Mouse (Mus musculus) R1 (cell line): ENCODE measurements around the gene Rpl41.

Source experiments
- DNase-seq: peaks from one replicate; pipeline ENCODE4 v3.0.0-alpha.2; 2018; ENCODE audit warnings: low read depth, low spot score

Rpl41 gene

GRCm38 (mm10) chr10:128548947-128549681 is at the start of gene Rpl41:
TSS of gene Rpl41 (minus strand) at chr10:128549305.
- peak; percentile 99 for DNase-seq

GRCm38 (mm10) chr10:128598476-128598875 is 49.4 kb upstream of the Rpl41 start:
- DNase-seq, result no peak

GRCm38 (mm10) chr10:128592797-128593196 is 43.7 kb upstream of the Rpl41 start:
- no peak for DNase-seq

- no peak for DNase-seq
These were observed 42.3 kb upstream of the Rpl41 start for GRCm38 (mm10) chr10:128591436-128591835.

GRCm38 (mm10) chr10:128590193-128590690 is 41.1 kb upstream of the Rpl41 start:
- peak; percentile 90 for DNase-seq

- peak; percentile 93 for DNase-seq
These were observed 40.5 kb upstream of the Rpl41 start, which contains the start of gene Erbb3 for GRCm38 (mm10) chr10:128589464-128590192. TSS of gene Erbb3 (minus strand) at chr10:128589652.

- peak; percentile 35 for DNase-seq
These were observed 39.8 kb upstream of the Rpl41 start for GRCm38 (mm10) chr10:128588775-128589463.

- DNase-seq, result no peak
These were observed 39.0 kb upstream of the Rpl41 start for GRCm38 (mm10) chr10:128588136-128588535.

GRCm38 (mm10) chr10:128587697-128588096 is 38.6 kb upstream of the Rpl41 start:
- no peak for DNase-seq

- DNase-seq, result no peak
These were observed 38.0 kb upstream of the Rpl41 start for GRCm38 (mm10) chr10:128587120-128587519.

GRCm38 (mm10) chr10:128586546-128586945 is 37.4 kb upstream of the Rpl41 start:
- DNase-seq, result no peak

GRCm38 (mm10) chr10:128584386-128584785 is 35.3 kb upstream of the Rpl41 start:
- peak; percentile 98 for DNase-seq

GRCm38 (mm10) chr10:128583644-128584043 is 34.5 kb upstream of the Rpl41 start:
- peak; percentile 72 for DNase-seq

- DNase-seq, result no peak
These were observed 30.6 kb upstream of the Rpl41 start for GRCm38 (mm10) chr10:128579731-128580130.

GRCm38 (mm10) chr10:128579298-128579697 is 30.2 kb upstream of the Rpl41 start:
- DNase-seq, result no peak

GRCm38 (mm10) chr10:128578330-128578729 is 29.2 kb upstream of the Rpl41 start:
- DNase-seq, result peak; percentile 53

- DNase-seq, result peak; percentile 84
These were observed 26.0 kb upstream of the Rpl41 start for GRCm38 (mm10) chr10:128575063-128575462.

GRCm38 (mm10) chr10:128565788-128566531 is 16.9 kb upstream of the Rpl41 start, which contains the start of gene Pa2g4:
TSS of gene Pa2g4 (minus strand) at chr10:128565987.
- DNase-seq, result peak; percentile 100

- DNase-seq, result peak; percentile 42
These were observed 16.2 kb upstream of the Rpl41 start for GRCm38 (mm10) chr10:128565206-128565787.

GRCm38 (mm10) chr10:128563544-128563943 is 14.4 kb upstream of the Rpl41 start:
- DNase-seq, result no peak

- DNase-seq, result no peak
These were observed 7.9 kb upstream of the Rpl41 start for GRCm38 (mm10) chr10:128556963-128557362.
